Mouse (Mus musculus) common myeloid progenitor, adult 5-6 weeks (primary cell): ENCODE data around the gene Muc5ac. TPM values are rescaled to one million over a fixed set of nuclear protein-coding genes. Genes with fewer than 3 reads are reported as not detected.
A peak's percentile ranks its signal among the peaks of the same experiment; 100 is the strongest.

Experiments used
- ATAC-seq: replicated peaks from 2 replicates; pipeline ENCODE4 v1.8.0; 2016; ENCODE audit warnings: low read depth, mild to moderate bottlenecking, moderate TSS enrichment, inconsistent platforms; ENCODE audit not compliant: poor library complexity, severe bottlenecking
- total RNA-seq: library from RNA; stranded (forward); fragments of 200-1000, 187-1606 nt; gene quantifications from 2 replicates; pipeline ENCODE4 v1.2.3, GENCODE M21; 2017

Muc5ac gene
- total RNA-seq, 1 experiment from 2014 or later, result not detected

DNA sequence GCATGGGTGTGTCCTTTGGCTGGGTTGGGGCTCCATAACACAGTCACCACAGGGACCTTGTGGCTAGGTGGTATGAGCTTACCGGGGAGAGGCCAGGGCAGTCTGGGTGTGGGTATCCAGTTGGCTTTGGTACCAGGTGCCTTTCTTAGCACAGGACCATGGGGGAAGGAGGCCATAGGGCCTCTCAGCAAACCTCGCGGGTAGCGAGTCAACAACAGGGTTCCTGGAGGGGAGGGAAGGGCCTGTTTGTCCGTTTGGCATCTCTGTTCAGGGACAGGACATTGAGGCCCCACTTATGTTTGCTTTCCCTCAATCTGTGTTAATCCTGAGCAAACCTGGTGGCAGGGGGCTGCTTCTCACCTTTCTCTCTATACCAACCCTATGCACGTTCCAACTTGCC lies 34.9 kb downstream of the Muc5ac start:
- no peak for ATAC-seq

GRCm38 (mm10) chr7:141824398-141824797 lies 35.6 kb downstream of the Muc5ac start:
- ATAC-seq, result no peak

GRCm38 (mm10) chr7:141835941-141836340 lies 47.2 kb downstream of the Muc5ac start:
- peak; percentile 66 for ATAC-seq

- 0 out of 2 replicates have a peak, but pooled peaks have one; percentile 36 for ATAC-seq
These were observed 47.7 kb downstream of the Muc5ac start for GRCm38 (mm10) chr7:141836423-141836822.

GRCm38 (mm10) chr7:141838779-141839178 lies 50.0 kb downstream of the Muc5ac start, which contains the start of gene Muc5b:
Gene Muc5b (plus strand): TSS chr7:141839070.
- peak; percentile 46 for ATAC-seq

- ATAC-seq, result no peak
These were observed 51.6 kb downstream of the Muc5ac start for GRCm38 (mm10) chr7:141840354-141840753.

DNA sequence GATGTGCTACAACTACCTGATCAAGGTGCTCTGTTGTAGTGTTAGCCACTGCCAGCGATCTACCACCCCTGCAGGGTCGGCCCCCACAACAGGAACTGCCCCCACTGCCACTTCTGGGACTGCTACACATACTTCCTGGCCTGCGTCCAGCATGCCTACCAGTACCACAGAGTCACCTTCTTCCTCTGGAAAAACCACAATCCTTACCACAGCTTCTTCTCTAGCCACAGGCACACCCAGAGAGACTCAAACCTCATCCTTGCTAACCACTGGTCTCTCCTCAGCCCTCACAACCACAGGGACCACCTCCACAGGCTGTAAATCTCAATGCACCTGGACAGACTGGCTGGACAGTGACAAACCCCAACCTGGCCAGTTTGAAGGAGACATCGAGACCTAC lies 72.3 kb downstream of the Muc5ac start:
- ATAC-seq, result peak; percentile 67

Other genes starting within 250 kb of the Muc5ac start
- gene Chid1, start 249.1 kb upstream of the Muc5ac start, total RNA-seq, result 25.4 and 27.5 TPM in 2 replicates
- gene Ap2a2, start 226.8 kb upstream of the Muc5ac start, total RNA-seq, result 26.6 and 27.8 TPM in 2 replicates
- 0.18 TPM in 1 of 2 replicates, not detected in the other for gene Muc6, start 133.7 kb upstream of the Muc5ac start, total RNA-seq
- gene Muc2, start 98.6 kb upstream of the Muc5ac start, total RNA-seq, result not detected in 2 replicates
- gene Muc5b, start 50.1 kb downstream of the Muc5ac start, total RNA-seq, result 0.05 TPM in 2 replicates
- 27.1 and 30.4 TPM in 2 replicates for gene Tollip, start 129.5 kb downstream of the Muc5ac start, total RNA-seq
- not detected in 2 replicates for gene Brsk2, start 160.8 kb downstream of the Muc5ac start, total RNA-seq